Mouse (Mus musculus) heart, embryonic 16.5 days (tissue): Measurements from ENCODE around the gene Gm5065. TPM values are rescaled to one million over a fixed set of nuclear protein-coding genes. Genes with fewer than 3 reads are reported as not detected.

Experiments used
- ATAC-seq: fragments of 200-750 bp; cut with Nextera tagmentation; replicated peaks from 2 replicates; pipeline ENCODE4 v1.8.0; 2017; ENCODE audit warnings: moderate number of reproducible peaks; ENCODE audit not compliant: insufficient read depth, low FRiP score; ENCODE audit errors: extremely low read depth
- H3K27ac ChIP-seq: fragments of 300-500 bp; sonication (generic); 2 replicates; pipeline ENCODE4 v1.5.1; 2014; ENCODE audit warnings: mild to moderate bottlenecking, low read length, control low read depth, moderate library complexity
- H3K27me3 ChIP-seq: fragments of 300-500 bp; sonication (generic); 2 replicates; pipeline ENCODE4 v1.6.1; 2014; ENCODE audit warnings: low read length, mixed read lengths; ENCODE audit not compliant: control insufficient read depth, insufficient read depth
- H3K36me3 ChIP-seq: fragments of 300-500 bp; sonication (generic); 2 replicates; pipeline ENCODE4 v1.6.1; 2014; ENCODE audit not compliant: control insufficient read depth, insufficient read depth
- H3K4me1 ChIP-seq: fragments of 300-500 bp; sonication (generic); 2 replicates; pipeline ENCODE4 v1.6.1; 2014; ENCODE audit warnings: low read length, mixed read lengths; ENCODE audit not compliant: control insufficient read depth, insufficient read depth
- H3K4me2 ChIP-seq: fragments of 300-500 bp; sonication (generic); 2 replicates; pipeline ENCODE4 v1.6.1; 2014; ENCODE audit warnings: low read depth, mild to moderate bottlenecking, control low read depth, low read length
- H3K4me3 ChIP-seq: fragments of 300-500 bp; sonication (generic); 2 replicates; pipeline ENCODE4 v1.5.1; 2014; ENCODE audit warnings: mild to moderate bottlenecking, control low read depth, low read length
- H3K9ac ChIP-seq: fragments of 300-500 bp; sonication (generic); 2 replicates; pipeline ENCODE4 v1.6.1; 2014; ENCODE audit warnings: low read length, control low read depth
- H3K9me3 ChIP-seq: fragments of 300-500 bp; sonication (generic); replicated peaks from 2 replicates; pipeline ENCODE4 v1.6.1; 2016; ENCODE audit warnings: low read length; ENCODE audit not compliant: control insufficient read depth
- WGBS: fragments of 180-500 bp; shearing (Covaris S2); extraction: QIAGEN DNeasy Blood & Tissue Kit; methylation state at CpG from one replicate; pipeline ENCODE4 v1.1.7; 2014; 5-methylcytosine and 5-hydroxymethylcytosine counted together
- polyA plus RNA-seq: library from polyadenylated mRNA; unstranded; fragments of >200 nt; fragmentation: Nextera tagmentation; extraction: Ambion mirVana; gene quantifications from 2 replicates; pipeline ENCODE4 v1.2.1, GENCODE M21; 2015

The Gm5065 gene
- not detected in 2 replicates for polyA plus RNA-seq

DNA sequence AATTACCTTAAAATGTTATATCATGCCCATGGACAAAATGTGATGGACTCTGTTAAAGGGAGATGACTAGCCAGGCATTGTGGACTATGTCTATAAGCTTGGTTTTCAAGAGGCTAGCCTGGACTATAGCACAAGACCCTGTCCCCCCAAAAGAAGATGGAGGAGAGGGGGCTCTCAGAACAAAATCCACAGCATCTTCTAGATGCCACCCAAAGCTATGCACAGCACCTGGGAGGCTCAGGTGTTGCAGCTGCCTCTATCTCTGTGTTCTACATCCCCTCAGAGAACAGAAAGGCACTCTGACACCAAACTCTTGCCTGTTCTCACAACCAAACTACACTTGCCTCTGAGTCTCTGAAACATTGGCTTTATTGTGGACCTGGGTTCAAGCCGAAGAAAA lies at the start of gene Gm5065:
Gm5065 (plus strand) TSS at position 301 of the 400 bp plus-strand sequence.
- Histone ChIP-seq H3K27me3 (no peaks in the 10 kb centered on the region), H3K36me3 (no peaks in the 10 kb centered on the region), H3K9me3 (peaks cover 10% of the 10 kb centered on the region), H3K4me2 (no peak within 1 kb of the TSS), H3K27ac (no peak within 1 kb of the TSS), H3K9ac (no peak within 1 kb of the TSS), H3K4me3 (no peak within 1 kb of the TSS), H3K4me1 (no peaks in the 10 kb centered on the region)
- ATAC-seq, result no peak
- 77% methylated on average over 1 of the region's 1 CpGs for WGBS

DNA sequence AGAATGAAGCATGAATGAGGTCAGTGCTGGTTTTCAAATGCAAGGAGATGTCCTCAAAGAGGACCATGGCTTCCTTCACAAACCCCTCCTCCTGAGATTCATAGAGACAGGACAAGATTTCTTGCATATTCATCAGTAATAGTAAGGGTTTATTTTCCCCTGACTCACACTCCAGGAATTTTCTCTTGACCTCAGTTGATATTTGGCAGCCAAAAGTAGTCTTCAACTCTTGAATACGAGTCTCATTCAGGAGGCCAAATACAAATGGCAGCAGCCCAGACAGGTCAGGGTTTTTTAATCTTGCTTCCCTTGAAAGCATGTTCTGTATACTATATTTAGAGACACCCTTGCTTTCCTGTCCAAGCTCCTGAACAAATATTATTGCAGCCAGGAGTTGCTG lies 22.8 kb upstream of the Gm5065 start:
- H3K9ac ChIP-seq, result no peak overlapping the region
- H3K4me2 ChIP-seq, result no peak overlapping the region

DNA sequence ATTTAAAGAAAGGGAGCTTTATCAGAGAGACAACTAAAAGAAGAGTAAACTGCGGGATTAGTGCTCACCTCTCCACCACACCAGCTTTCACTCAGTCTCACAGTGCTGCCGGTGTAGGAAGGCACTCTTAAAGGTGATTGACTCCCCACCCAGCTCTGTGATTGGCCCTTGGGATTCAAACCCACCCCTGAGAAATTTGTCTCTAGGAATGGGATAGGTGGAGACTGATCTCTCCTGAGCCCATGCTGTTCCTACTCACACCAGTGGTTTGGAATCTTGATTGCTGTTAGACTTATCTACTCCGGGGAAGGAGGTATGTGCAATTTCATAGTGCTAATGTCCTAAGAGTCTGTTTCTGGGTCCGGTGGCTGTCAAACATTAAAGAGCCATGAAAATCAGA lies 598 bp downstream of the Gm5065 start, which contains the start of gene Nlrp2:
Nlrp2 (minus strand) TSS at position 101 of the 400 bp plus-strand sequence.
- Histone ChIP-seq H3K27ac (no peak within 1 kb of the TSS), H3K4me1 (no peaks in the 10 kb centered on the region), H3K4me3 (no peak within 1 kb of the TSS), H3K27me3 (no peaks in the 10 kb centered on the region), H3K9me3 (peaks cover 16% of the 10 kb centered on the region), H3K9ac (no peak within 1 kb of the TSS), H3K36me3 (no peaks in the 10 kb centered on the region), H3K4me2 (no peak within 1 kb of the TSS)
- WGBS, result 78% methylated on average over 4 of the region's 4 CpGs
- ATAC-seq, result no peak

More for the DNA sequence above, 22.8 kb upstream of the Gm5065 start:
- Histone ChIP-seq H3K36me3 (no peaks in the 10 kb centered on the region), H3K27ac (no peak overlapping the region), H3K9me3 (peaks cover 5% of the 10 kb centered on the region; the same call in 1 of the 2 replicates), H3K27me3 (no peaks in the 10 kb centered on the region), H3K4me1 (no peaks in the 10 kb centered on the region), H3K4me3 (no peak overlapping the region)
- WGBS, result 65% methylated on average over 1 of the region's 1 CpGs
- no peak for ATAC-seq

DNA sequence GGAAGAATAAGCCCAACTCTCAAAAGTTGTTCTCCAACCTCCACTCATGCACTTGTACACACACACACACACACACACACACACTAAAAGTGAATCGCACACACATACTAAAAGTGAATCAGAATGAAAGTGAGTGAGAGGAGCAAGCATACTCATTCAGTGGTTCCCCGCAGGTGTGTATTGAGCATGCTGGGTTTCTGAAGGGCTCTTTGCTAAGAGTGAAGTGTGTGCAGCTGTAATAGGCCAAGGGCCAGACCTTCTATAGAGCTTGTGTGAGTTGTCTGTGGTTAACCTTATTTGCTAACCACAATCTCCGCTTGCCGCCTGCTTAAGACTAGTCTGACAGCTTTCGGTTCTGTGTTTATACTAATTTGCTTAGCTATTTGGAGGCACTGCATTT lies 13.3 kb downstream of the Gm5065 start:
- no peak for ATAC-seq
- H3K9me3 ChIP-seq, result peaks cover 25% of the 10 kb centered on the region
- no peak overlapping the region for H3K27ac ChIP-seq
- H3K4me2 ChIP-seq, result no peak overlapping the region
- no peak overlapping the region for H3K9ac ChIP-seq
- WGBS, result 82% methylated on average over 5 of the region's 5 CpGs
- H3K4me3 ChIP-seq, result no peak overlapping the region
- no peaks in the 10 kb centered on the region for H3K27me3 ChIP-seq
- H3K36me3 ChIP-seq, result no peaks in the 10 kb centered on the region
- no peaks in the 10 kb centered on the region for H3K4me1 ChIP-seq

DNA sequence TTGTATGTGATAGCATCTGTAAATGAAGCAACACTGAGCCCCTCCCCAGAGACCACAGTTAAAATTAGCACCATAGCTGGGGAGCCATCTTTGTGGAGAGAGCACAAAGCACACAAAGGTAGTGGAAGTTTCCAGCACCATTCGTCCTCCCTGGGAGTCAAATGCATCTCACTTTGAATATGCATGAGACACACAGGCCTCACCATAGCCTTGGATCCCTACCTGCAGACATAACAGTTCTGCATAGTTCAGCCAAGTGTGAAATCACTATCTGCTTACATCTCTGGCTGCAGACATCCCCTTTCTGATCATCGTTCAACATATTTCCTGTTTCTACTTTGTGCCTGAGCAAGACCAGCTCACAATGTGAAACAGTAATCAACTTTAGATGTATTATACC lies 16.4 kb downstream of the Gm5065 start:
- Histone ChIP-seq H3K4me3 (no peak overlapping the region), H3K9me3 (peaks cover 20% of the 10 kb centered on the region), H3K36me3 (no peaks in the 10 kb centered on the region), H3K4me1 (no peaks in the 10 kb centered on the region), H3K27me3 (no peaks in the 10 kb centered on the region), H3K9ac (no peak overlapping the region), H3K4me2 (no peak overlapping the region), H3K27ac (no peak overlapping the region)
- WGBS, result 77% methylated on average over 2 of the region's 2 CpGs
- ATAC-seq, result no peak

DNA sequence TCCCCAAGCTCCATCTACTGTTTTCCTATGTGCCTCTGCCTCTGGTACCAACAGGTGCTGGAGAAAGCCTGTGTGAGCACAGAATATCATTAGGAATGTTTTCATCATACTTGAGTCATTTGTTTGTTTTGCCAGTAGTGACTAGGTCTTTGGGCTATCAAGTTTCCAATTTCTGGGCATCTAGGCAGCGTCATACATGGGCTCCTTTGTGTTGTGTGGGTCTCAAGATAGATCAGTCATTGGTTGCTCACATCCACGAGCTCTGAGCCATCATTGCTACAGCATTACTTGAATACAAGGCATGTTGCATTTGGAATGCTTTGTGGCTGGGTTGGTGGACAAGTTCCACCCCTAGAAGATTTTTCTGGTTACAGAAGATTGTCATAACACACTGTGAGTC lies 55.9 kb downstream of the Gm5065 start:
- H3K27ac ChIP-seq, result no peak overlapping the region
- H3K36me3 ChIP-seq, result no peaks in the 10 kb centered on the region
- no peak overlapping the region for H3K9ac ChIP-seq
- ATAC-seq, result no peak
- H3K4me1 ChIP-seq, result no peaks in the 10 kb centered on the region
- no peak overlapping the region for H3K4me2 ChIP-seq
- peaks cover 2% of the 10 kb centered on the region for H3K9me3 ChIP-seq
- H3K4me3 ChIP-seq, result no peak overlapping the region
- H3K27me3 ChIP-seq, result no peaks in the 10 kb centered on the region
- WGBS, result 23% methylated on average over 2 of the region's 2 CpGs

Other genes starting within 250 kb of the Gm5065 start
- gene Rfpl4, start 233.6 kb upstream of the Gm5065 start, polyA plus RNA-seq, result not detected in 2 replicates
- gene Rasl2-9, start 224.6 kb upstream of the Gm5065 start, polyA plus RNA-seq, result 1.8 and 2.7 TPM in 2 replicates
- 0.01 TPM in 1 of 2 replicates, not detected in the other for gene Vmn1r55, start 200.9 kb upstream of the Gm5065 start, polyA plus RNA-seq
- gene Vmn1r56, start 153.8 kb upstream of the Gm5065 start, polyA plus RNA-seq, result not detected in 2 replicates
- gene Vmn1r57, start 132.0 kb upstream of the Gm5065 start, polyA plus RNA-seq, result not detected in 2 replicates
- not detected in 2 replicates for gene Nlrp2, start 498 bp downstream of the Gm5065 start, polyA plus RNA-seq
- not detected in 2 replicates for gene Vmn1r58, start 62.9 kb downstream of the Gm5065 start, polyA plus RNA-seq
- gene Vmn1r59, start 106.2 kb downstream of the Gm5065 start, polyA plus RNA-seq, result not detected in 2 replicates
- gene Vmn2r28, start 143.4 kb downstream of the Gm5065 start, polyA plus RNA-seq, result not detected in 2 replicates
- gene Vmn1r60, start 196.8 kb downstream of the Gm5065 start, polyA plus RNA-seq, result not detected in 2 replicates